Mouse (Mus musculus): Measurements from ENCODE around the gene Mrpl48.
A peak's percentile ranks its signal among the peaks of the same experiment; 100 is the strongest.

Gene Mrpl48

DNA sequence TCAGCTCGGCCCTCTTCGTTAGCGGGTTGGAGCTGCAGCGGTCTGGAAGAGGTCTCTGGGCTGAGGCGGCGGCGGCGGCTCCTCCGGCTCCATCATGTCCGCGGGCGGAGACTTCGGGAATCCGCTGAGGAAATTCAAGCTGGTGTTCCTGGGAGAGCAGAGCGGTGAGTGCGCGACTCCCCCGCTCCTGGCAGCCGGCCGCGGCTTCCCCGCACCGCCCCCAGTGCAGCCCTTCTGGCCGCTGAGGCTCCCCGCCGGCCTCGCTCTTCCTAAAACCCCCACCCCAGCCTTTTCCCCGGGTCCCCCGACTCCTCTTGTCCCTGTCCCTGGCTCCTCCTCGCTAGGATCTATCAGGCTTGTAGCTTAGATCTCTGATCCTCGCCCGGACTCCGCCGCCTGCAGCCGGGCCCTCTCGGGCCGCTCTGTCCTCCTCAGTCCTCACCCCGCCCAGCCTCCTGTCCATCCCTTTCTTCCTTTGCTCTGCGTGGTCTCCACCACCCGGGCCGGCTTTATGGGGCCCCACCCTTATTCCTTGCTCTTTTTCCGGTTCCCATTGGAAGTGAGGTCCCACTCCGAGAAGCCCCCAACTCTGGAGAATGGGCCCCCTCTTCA lies at the start of gene Mrpl48:
Gene Mrpl48 (minus strand): TSS at position 172 of the 612 bp plus-strand sequence.
- DNase-seq (ENCODE audit: low spot score), result peak; percentile 77

GRCm38 (mm10) chr7:100656739-100657138 lies 48.6 kb upstream of the Mrpl48 start:
- DNase-seq (ENCODE audit: low spot score), result no peak

- DNase-seq (ENCODE audit: low spot score), result no peak
Observed at GRCm38 (mm10) chr7:100654441-100654840, 46.3 kb upstream of the Mrpl48 start.

DNA sequence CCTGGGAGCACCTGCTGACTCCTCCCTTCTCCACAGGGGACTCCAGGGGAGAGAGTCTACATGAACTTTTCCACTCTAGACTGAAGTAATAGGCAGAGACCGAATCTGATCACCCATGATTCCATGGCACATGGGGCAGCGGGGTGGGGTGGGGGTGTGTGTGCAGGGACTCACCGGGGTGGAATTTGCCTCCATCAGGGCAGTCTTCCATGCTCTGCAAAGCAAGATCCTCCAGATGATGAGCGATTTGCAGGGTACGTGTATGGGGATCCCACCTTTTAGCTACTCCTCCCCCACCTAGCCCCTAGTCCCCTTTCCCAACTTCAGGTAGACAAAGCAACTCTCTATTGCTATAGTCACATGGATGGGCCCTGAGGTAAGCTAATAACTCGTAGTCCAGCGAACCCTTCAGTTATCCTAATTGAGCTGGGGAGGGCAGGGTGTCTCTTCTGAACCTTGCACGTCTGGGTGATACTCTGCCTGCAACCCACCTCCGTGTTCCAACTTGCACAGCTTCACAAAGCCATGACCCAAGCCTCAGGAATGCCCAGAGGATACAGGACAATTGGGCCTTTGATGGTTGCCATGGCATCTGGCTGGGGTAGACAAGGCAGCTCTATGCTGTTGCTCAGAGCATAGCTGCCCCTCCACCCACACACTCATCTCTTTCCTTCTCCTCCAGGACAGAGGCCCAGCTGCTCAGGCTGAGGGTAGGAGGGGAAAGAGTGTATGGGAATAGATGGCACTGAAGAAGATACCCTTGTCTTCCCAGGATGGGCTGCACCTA lies 45.6 kb upstream of the Mrpl48 start:
- DNase-seq (ENCODE audit: low spot score), result no peak

DNA sequence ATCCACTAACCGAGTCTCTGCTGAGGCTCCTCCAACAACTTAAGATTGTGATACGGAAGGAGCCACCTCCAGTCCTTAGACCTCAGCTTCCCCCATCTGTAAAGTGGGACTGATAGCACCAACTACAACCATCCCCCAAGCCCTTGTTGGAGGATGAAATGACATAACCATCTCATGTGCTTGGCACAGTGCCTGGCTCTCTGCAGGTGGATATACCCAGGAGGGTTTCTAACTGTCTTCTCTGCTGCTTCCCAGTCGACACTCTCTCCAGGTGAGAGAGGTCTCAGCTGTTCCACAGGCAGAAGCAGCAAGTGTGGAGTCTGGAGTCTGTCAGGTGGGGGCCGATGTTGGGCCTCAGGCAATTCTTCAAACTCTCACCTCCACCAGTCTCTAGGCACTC lies 42.9 kb upstream of the Mrpl48 start:
- no peak for DNase-seq (ENCODE audit: low spot score)

GRCm38 (mm10) chr7:100650421-100650820 lies 42.3 kb upstream of the Mrpl48 start:
- no peak for DNase-seq (ENCODE audit: low spot score)

GRCm38 (mm10) chr7:100649826-100650225 lies 41.7 kb upstream of the Mrpl48 start:
- no peak for DNase-seq (ENCODE audit: low spot score)

GRCm38 (mm10) chr7:100649095-100649494 lies 41.0 kb upstream of the Mrpl48 start:
- DNase-seq (ENCODE audit: low spot score), result no peak

DNA sequence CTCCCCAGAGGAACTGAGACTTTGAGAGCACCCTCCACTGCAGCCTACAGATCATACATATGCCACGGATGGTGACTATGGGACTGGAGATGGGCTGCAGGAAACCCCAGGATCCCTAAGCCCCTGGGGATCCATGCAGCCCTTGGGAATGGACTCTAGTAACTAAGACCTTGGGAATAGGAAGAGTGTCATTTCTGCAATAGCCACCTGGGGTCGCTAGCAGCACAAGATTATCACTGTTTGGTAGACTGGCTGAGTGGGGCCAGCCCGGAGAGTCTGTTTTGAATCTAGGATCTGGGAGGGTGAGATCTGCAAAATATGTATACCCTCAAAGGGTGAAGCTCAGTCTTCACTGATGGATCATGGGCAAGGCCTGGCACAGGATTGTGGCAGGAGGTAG lies 37.0 kb upstream of the Mrpl48 start:
- DNase-seq (ENCODE audit: low spot score), result no peak

- no peak for DNase-seq (ENCODE audit: low spot score)
Observed at GRCm38 (mm10) chr7:100642413-100642812, 34.3 kb upstream of the Mrpl48 start.

DNA sequence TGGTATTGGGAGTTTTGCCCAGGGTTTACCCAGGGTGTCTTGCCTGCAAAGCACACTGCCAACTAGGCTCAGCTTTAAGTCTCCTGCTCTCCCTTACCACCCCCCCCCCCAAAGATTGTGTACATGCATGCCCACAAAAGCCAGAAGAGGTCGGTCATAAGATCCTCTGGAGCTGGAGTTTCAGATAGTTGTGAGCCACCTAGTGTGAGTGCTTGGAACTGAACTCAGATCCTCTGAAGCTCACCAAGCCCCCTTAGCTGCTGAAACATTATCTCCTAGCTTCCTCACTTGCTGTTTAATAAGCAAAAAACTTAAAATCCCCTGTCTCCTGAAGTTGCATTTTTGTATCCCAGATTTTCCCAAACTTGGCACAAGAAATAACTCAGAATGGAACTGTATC lies 29.6 kb upstream of the Mrpl48 start:
- no peak for DNase-seq (ENCODE audit: low spot score)

DNA sequence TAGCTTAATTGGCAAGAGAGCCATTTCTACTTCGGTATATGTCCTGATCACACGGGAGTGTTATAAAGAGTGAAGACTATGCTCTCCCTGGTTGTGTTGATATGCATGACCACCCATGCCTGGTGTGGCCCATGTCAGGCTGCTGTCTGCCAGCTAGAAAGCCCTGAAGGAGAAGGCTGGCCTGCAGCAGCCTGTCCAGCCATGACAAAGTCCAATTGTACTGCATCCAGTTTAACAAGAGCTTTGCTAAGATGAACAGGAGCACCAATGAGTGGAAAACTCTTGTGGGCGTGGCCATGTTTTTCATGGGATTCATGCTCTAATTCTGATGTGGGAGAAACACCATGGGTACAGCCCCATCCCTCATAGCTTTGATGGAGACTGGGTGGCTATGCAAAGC lies 16.4 kb upstream of the Mrpl48 start:
- no peak for DNase-seq (ENCODE audit: low spot score)

DNA sequence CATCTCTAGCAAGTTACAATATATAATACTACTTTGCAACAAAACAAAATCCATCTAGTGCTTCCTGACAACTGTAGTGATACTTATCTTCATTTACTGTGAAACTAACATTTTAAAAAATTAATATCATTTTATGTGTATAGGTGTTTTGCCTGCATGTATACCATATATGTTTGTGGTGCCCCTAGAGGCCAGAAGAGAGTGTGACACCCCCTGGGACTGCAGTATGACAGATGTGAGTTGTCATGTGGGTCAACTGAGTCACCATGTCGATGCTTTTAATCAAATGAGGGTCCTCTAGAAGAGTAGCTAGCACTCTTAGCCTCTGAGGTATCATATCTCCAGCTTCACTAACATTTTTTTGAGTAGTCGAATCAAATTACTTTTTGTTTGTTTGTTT lies 14.2 kb upstream of the Mrpl48 start:
- no peak for DNase-seq (ENCODE audit: low spot score)

DNA sequence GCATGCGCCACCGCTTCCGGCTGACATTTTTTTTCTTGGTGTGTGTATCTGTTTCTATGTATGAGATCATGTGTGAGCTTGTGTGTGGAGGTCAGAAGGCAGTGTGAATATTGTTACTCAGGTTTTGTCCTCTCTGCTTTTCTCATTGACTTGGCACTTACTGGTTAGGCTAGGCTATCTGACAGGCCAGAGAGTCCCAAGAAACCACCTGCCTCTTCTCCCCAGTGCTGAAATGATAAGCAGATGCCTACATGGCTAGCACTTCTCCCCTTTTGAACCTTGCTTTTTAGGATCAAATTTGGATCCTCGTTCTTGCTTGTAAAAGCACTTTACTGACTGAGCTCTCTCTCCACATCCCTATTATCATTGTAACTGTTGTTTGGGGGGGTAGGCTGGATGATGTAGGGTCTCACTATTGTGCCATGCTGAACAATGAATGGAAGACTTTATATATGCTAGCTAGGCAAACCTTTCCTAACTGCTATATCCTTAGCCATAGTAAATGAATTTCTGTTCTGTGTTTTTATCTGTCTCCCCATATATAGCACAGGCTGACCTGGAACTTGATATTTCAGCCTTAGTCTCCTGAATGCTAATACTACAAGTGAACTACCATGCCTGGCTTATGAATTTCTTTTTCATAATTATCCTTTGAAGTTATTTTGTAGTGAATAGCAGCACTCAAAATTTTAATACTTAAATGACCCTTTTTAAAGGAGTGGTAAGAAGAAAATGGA lies 8.2 kb upstream of the Mrpl48 start:
- no peak for DNase-seq (ENCODE audit: low spot score)

GRCm38 (mm10) chr7:100608910-100609309 lies 809 bp upstream of the Mrpl48 start:
- no peak for DNase-seq (ENCODE audit: low spot score)

DNA sequence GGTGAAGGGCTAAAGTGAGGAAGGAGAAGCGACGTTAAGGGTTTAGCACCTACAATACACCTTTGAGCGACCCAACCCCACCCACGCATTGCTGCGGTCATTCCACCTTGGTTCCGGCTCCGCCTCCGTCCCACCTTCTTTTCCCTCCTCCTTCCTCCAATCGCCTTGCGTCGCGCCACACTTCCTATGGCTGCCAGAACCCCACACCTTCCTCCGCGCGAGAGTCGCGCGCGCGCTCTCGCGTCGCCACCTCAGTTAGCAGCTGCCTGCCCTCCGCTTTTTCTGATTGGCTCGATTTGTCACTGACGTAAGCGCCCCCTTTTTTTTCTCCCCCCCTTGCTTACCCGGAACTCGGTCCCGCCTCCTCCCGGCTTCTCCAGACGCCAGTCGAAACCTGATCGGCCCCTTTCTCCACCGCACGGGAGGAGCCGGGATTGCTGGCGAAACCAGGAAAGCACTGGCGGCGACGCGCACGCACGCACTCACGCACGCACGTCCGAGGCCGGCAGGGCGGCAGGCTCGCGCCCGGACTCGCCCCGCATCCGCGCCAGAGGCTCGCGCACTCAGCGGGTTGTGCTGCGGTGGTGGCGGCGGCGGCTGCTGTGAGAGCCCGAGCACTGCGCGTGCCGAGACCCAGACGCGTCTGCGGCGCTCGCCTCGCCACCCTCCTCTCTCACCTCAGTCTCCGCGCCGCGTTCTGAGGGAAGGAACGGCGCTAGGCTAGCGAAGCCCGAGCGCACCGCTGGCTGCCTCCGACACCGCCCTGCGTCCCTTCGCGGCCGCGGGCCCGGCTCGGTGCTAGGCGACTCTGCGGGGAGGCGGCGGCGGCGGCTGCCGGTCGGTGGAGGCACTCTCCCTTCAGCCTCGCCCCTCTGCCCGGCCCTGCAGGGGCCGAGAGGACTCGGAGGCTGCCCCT lies 629 bp downstream of the Mrpl48 start, which contains the start of gene Rab6a:
Gene Rab6a (plus strand): TSS at position 197 of the 916 bp plus-strand sequence.
- DNase-seq (ENCODE audit: low spot score), result peak; percentile 99

DNA sequence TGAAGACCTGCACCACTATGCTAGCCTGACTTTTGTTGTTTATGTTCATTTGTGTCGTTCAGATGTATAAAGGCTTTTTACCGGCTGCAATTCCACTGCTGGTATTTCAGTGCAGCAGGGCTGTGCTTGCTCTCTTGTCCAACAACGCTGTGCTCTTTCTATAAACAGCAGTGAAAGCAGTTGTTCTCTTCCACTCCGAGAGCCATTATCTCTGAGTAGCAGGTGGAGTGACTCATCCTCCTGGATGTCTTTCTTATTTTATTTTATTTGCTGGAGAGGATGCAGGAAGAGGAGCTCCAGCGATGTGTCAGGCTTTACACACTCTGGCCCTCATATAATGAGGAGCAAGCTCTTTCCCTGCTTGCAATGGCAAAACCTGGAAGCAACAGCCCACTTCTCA lies 7.9 kb downstream of the Mrpl48 start:
- no peak for DNase-seq (ENCODE audit: low spot score)

DNA sequence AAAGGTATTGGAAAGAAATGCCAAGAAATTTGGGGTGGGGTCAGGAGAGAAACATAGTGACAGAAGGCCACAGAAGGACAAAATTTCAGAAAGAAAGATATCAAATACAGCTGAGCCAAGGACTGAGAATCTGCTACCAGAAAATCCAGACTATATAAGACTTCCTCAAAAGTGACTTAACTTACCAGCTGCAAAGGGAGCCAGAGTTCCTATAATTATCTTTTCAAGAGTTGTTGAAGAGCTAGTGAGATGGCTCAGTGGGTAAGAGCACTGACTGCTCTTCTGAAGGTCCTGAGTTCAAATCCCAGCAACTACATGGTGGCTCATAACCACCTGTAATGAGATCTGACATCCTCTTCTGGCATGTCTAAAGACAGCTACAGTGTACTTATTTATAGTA lies 14.8 kb downstream of the Mrpl48 start:
- no peak for DNase-seq (ENCODE audit: low spot score)

GRCm38 (mm10) chr7:100591522-100591852 lies 16.6 kb downstream of the Mrpl48 start:
- DNase-seq (ENCODE audit: low spot score), result no peak

DNA sequence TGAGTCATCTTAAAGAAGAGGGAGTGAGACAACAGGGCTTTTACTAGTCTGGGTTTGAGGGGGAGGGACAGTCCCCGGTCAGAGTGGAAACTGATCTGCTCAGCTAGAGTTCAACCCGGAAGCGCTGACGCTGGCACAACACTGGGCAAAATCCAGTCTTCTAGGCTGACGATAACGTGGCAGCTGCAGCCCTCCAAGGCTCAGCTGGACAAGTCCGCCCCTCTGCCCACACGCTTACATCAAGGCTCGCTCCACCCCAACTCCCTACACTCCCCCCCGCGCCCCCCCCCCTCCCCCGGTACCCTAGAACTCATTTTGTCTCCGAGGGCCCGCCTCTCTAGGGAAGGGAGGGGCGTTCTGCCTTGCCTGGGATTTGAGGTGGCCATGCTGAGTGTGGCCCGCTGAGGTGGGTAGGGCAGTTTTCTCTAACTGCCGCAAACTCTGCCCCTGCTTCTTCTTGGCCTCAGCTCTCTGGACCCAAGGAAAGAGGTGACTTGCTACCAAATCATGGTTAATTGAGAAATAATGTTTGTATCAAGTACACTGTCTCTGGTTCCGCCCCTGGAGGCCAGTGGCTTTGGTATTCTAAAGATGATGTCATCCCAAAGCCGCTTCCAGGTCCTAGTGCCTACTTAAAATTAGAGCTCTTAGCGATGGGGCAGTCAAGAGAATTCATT lies 17.1 kb downstream of the Mrpl48 start:
- DNase-seq (ENCODE audit: low spot score), result peak; percentile 78

- DNase-seq (ENCODE audit: low spot score), result no peak
Observed at GRCm38 (mm10) chr7:100590504-100590844, 17.6 kb downstream of the Mrpl48 start.

- DNase-seq (ENCODE audit: low spot score), result no peak
Observed at GRCm38 (mm10) chr7:100589816-100590215, 18.3 kb downstream of the Mrpl48 start.

Data from testis, postnatal 14 days (tissue).